Mouse (Mus musculus): ENCODE measurements at regions not wholly inside any gene's neighbourhood (a gene's known extent, or its start where the extent isn't known, plus 50 kb on each side); places are given as distances from the start of the nearest gene placed in this dataset.

DNA sequence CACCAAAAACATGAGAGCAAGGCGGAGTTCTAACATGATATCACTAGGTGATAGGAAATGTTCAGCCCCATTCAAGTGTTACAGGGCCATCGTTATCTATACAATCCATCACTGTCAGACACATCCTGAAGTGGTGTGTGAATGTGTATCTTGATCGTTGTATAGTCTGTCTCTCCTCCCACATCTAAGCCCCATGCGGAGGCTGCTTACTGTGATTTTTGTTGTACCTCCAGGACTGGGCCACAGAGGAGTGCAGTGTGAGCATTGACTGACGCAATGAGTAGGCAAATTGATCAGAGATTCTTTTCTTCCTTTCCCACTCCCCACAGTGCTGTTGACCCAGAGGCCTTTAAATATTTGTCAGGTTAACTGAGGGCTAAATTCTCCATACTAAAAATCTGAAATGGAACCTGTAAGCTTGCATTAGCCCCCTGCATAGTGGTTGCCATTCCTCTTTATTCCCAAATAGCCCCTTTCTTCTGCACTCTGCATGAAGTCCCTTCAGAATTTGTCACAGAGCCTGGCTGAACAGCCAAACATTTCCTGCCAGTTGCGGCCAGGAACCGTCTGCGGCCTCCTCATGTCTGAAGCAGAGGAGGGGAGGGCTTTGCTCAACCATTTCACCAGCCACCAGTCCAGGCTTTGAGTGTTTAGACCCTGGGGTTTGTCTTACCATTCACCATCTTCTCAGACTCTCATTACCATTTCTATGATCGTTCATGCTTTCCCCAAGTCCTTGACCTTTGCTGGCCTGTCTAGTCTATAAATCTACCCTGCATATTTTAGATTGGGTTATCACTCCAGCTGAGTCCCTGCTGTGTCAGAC, 119.3 kb downstream of the Ttc8 start:
- DNase-seq, result no peak

DNA sequence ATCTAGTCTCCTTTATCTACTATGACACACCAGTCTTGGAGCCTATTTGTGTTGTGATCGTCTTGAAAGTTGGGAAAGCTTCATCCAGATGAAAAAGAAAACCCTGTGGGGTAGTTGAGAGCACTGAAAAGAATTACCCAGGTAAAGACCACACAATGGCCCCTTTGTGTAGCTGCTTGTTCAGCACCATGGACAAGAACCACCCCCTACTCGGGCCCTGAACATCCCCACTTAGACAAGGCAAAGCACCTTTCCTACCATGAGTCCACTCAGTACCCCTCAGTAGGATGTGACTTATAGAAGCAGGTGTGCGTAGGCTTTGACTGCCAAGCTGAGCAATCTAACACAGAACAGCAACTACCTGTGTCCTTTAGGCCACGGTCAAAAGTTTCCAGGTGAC, 121.2 kb downstream of the Ttc8 start:
- DNase-seq, result peak; percentile 17

DNA sequence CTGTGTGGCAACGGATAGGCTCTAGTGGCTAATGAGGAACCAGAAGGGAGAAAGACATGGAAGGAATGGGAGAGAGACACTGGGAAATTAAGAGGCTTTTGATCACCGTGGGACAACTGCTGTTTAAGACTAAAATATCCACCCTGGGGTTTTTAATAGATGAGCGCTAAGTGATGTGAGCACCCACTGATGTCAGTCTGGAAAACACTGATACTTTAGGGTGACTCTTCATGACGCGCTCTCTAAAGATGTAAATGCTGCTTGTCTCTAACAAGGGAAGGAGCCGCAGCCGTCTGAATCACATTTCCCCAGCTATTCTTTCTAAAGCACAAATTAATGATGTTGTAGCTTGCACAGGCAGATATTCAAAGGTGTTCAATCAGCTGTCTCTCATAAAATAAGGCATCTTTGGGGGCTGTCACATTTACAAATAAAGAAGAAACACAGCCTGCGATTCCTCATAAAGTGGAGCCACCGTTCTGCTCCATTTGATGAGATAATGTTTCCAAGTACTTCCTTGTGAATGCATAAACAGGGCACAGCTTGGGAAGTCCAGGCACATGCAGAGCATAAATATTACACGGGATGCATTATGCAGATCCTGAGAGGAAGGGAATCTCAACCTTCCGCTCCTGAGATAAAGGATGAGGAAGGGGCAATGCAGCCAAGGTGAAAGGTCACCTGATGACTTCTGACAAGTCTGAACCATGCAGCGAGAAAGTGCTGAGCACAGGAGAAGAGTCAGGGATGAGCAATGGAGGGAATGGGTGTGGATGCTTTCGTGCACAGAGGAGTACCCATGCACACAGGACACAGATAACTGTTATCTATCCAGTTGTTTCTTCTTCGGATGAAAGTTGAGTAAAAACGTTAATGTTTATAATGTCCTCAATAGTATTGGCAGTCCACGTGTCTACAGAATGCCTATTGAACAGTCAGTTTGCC, 122.8 kb downstream of the Ttc8 start:
- no peak for DNase-seq

DNA sequence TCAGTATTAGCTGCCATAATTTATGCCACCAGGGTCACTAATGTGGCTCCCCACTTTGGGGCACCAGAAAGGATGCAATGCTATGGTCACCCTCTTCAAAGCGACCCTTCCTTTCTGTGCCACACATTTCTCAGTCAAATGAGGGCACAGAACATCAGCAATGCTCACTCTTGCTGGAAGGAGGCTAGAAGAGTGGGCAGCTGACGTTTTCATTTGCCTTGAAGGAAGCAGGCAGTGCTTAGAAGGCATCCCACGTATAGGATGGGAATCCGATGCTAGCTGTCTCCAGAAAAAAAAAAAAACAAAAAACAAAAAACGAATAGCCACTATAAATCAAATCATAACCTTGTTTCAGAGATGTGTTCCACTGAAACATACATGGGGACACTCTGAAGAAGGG, 124.1 kb downstream of the Ttc8 start:
- no peak for DNase-seq

DNA sequence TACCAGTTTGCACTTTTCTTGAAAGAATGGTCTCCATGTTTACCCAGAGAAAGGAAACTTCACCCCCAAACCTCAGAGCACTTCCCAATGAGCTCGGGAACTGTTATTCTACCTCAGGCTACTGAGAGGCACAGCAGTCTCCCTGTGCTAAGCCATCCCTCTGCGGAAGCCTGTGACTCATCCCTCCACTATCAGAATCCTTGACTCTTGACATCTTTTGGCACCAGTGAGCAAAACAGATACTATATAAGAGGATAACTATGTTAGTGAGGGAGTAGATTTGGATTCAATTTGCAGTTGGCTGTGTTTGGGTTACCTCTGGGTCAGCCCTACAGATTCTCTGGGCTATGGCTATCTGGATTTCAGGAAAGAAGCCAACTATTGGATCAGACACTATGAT, 130.1 kb downstream of the Ttc8 start:
- DNase-seq, result no peak

DNA sequence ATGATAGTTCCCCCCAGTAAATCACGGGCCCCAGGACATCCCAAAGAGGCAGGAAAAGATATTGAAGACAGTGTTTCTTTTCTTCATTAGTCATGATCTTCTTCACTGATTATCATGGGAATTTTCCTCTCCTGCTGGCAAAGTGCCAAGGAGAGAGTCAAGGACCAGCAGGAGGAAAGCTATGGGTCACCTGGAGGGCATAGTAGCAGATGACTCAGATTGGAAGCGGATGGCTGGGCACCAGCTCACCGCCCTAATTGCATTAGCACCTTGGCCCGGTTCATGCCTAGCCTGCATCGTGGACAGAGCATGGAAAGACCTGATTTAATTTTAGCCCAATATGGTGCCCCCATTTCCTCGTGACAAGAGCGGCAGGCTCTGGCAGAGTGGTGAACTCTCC, 132.2 kb downstream of the Ttc8 start:
- DNase-seq, result peak; percentile 43

DNA sequence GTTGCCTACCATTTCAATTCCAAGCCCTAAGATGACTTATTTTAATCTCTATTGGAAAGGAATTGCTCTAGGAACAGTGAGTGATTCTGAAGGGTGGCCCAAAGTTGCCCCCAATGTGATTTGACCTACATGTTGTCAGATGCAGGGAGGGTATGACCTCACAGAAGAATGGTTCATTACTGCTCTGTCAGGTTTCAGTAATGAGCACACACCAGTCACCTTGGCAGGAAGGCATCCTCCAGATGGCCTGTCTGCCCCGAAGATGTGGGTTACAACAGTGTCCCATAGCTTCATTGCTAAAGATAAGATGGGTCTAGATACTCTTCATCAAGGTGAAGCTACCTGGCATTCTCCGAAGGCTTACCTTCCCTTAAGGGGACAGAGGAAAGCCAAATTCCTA, 137.1 kb downstream of the Ttc8 start:
- DNase-seq, result no peak

DNA sequence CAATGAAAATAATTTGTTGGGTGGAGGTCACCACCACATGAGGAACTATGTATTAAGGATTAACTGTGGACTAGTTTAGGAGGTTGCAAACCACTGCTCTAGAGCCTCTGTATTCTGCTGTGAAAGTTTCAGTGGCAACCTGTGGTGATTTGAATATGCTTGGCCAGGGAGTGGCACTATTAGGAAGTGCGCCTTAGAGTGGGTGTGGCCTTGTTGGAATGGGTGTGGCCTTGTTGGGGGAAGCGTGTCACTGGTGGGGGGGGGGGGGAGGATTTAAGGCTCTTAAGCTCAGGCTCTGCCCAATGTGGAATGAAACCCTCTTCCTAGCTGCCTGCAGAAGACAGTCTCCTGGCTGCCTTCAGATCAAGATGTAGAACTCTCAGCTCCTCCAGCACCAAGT, 138.5 kb downstream of the Ttc8 start:
- no peak for DNase-seq

DNA sequence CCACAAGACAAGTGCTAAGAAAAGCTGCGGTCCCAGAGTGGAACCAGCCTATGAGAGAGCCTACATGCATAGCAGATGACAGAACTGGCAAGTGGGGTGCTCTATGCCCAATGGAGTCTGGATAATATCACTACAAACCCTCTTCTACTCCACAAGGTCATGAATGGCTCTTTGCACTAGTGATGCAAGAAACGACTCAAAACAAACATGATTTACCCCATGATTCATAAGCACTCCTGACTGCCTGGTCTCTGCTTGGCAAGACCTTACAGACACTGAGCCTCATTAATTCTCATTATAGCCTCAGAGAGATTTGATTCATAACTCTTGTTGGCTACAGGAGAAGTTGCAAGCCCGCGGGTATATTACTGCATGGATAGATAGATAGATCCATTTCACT, 139.1 kb downstream of the Ttc8 start:
- no peak for DNase-seq

DNA sequence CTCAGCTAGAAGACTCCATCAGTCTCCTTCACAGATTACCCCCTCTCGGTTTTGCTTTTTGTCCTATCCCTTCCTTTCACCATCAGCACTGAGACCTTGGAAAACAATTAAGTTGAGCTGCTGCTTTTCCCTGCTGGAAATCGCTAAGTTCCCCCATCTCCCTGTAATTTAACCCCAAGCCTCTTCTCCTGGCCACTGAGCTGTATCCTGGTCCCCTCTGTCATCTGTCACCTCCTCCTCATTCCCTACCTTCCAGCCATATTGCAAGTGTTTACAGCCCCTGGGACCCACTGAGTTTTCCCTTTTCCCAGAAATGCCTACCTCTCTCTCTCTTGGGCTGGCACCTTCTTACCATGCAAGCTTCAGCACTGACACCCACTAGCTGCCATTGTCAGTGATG, 140.3 kb downstream of the Ttc8 start:
- DNase-seq, result no peak

DNA sequence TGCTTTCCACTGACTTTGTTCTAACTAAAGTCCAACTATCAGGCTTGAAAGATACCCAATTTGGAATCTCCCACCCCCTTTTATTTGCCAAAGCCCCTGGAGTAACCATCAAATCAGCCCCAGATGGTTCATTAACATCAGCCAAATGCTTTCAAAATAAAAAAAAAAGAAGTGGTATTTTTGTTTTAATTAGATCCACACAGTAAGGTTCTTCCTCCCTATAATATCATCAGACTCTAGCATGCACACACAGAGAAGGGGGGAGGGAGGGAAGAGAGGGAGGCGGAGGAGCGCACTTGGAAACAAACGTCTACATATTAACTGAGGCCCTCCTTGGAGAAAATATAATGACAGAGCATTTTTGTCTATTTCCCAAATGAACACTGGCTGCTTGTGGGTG, 143.1 kb downstream of the Ttc8 start:
- no peak for DNase-seq

DNA sequence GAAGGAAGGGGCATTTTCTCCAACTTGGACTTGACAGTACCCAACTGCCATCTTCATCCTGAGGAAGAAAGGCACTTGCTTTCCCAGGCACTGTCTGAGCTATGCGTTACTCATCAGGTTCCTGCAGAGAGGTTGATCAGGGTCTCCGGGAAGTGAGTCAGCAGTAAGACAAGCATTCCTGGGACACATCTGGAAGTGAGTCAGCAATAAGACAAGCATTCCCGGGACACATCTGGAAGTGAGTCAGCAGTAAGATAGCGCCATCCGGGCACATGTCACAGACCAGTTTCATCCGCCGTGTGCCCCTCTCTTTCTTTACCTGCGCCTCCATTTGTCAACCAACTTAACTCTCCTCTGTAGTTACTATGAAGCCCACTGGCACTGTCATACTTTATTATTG, 143.5 kb downstream of the Ttc8 start:
- no peak for DNase-seq

DNA sequence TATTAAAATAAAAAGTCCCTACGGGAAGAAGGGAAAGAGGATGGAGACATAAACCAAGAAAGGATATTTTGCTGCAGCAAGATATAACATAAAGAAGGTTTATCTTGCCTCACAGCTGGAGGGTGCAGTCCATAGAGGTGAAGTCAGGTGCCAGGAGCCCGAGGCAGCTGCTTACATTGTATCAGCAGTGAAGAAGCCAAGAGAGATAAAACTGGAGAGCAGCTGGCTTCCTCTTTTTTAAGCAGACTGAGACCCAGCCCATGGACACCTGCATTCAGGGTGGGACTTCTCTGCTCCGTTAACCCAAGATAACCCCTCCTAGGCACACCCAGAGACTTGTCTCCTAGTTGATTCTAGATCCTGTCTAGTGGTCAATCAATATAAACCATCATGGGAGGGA, 147.6 kb downstream of the Ttc8 start:
- DNase-seq, result no peak

DNA sequence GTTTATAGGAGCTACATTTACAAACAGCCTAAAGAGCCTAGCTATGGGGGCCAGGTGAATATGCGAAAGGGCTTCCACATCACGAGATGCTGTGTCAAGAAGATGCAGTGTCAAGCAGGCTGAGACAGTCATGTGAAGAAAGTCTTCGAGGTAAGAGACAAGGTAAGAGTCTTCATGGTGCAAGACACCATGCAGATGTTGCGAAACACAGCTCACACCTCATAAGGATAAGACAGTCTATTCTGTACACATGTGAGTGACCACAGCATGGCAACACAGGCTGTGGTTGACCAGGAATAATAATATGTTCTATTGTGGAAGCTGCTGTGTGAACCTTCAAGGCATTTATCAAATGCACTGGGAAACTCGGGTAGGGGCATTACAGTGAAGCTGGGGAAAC, 153.4 kb downstream of the Ttc8 start:
- no peak for DNase-seq

DNA sequence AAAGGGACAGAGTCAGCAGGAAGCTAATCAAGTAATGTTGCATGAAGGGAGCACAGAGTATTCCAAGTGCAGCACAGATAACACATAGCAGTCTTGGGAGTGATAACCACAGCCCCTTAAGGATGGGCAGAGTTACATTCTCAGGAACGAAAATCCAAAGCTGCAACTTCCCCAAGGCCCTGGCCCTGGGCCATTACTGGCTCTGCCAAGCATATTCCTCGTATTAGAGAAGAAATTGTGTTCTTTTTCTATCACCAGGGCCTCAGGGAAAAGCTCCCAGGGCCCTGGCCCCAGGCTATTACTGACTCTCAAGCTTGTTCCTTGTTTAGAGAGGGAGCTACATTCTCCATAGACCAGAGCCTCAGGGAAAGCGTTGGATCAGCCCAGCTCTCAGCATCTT, 157.0 kb downstream of the Ttc8 start:
- DNase-seq, result no peak

DNA sequence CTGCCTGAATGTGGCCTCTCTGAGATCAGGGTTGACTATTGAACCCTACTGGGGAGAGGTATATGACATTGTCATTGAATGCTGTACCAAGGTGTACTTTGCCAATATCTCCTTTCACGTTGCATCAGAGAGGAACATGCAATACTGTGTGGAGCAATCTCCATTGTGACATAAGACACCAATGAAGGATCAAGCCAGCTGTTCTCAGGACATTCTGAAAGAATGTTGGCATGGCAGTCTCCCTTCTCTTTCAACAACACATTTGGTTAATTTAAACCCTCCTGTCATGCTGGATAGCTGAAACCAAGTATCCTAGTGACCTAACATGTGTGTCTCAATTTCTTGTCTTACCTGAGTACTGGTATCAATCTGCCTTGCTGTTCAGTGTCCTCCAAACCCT, 159.5 kb downstream of the Ttc8 start:
- DNase-seq, result no peak

DNA sequence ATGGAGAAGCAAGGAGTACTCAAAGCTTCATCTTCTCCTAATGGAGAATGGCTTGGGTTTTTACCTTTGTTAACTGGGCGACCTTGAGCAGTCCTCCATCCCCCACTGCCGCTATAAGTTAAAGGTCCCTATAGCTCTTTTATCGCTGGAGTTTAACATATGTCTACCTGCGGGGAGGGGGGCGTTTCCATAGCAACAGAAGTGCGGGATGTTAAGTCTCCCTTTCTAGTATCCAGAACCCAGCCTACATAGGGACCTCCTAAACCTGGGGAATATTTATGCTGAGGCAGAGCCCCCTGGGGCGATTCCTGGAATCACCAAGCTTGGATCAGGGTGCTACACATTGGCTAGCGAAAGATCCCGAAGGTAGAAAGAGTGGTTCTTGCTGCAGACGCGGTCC, 163.2 kb downstream of the Ttc8 start:
- no peak for DNase-seq

DNA sequence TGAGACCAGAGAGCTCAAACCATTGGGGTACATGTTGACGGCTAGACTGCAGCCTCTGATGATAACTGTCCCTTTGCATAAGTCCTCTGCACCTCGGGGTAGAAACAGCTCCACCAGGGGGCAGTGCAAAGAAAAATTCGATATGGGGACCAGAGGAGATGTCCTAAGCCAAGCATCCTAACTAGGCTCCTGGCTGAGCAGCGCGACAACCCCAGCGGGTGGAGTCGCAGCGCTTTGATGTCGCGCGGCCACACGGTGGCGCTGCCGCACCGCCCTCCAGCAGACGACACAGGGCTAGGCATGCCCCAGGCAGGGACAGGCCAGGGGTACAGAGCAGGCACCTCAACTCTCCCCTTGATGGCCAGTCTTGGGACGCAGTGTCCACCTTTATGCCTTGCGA, 163.8 kb downstream of the Ttc8 start:
- peak; percentile 90 for DNase-seq

DNA sequence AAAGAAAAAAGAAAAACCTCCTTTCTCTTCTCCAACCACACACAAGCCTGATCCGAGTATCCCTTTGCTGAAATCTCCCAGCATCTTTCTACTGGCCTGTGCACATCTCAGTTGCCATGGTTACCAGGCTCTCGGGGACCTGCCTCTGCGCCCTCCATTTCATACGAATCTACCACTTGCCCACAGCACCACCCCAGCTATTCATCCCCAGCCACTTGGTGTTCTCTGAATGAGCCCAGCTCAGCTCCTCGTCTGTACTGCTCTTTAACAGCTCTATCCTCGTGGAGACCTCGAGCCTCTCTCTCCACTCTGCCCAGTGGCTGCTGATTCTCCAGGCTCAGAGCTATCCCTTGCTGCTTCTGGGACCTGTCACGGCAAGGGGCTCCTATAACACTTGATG, 166.9 kb downstream of the Ttc8 start:
- DNase-seq, result no peak

DNA sequence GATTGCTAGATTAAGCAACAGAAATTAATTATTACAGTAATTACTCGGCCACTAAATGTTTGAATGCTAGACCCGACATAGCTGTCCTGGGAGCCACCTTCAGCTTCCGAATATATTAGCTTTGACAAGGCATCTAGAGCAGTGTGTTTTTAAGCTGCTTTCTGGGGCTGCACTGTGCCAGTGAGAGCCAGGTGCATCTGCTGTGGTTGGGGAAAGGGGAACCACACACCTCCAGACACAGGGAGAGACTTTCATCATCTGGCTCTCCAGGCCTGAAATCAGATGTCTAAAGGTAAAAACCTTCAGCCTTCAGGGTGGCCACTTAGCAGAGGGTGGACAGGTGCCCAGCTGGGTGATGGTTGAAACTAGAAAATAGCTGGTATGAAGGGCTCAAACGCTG, 171.4 kb downstream of the Ttc8 start:
- DNase-seq, result no peak

DNA sequence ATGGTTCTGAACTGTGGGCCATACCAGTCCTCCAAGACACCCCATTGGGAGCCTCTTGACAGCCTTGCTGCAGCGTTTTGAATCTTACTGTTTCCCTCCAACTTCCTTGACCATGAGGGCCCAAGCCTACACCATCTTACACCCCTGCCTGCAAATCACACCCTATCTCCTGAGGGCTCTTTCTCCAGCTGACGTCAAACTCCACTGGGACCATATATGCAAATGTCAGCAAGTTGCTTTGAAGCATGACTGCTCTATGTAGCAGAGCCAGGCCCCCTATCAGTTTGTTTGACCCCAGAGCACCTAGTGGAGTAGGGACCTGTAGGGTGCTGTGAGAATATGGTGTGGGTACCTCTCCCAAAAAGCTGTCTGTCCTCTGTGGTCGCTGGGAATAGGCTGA, 172.8 kb downstream of the Ttc8 start:
- DNase-seq, result no peak

DNA sequence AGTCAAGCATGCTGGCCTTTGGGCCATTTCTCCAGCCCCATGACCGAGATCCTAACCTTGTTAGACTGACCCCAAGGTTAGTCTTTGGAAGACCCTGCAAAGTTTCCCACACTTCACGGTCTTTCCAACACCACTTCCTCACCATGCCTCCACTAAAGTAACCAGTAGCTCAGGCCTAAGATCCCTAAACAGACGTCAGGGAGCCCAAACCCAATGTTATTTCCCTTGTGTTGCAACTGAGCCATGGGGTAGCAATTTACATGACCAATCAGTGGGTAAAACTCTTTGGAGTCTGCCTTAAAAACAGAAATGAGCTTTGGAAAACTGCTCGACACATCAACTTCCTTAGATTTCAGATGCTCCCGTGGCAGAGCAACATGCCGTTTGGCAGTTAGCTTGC, 173.6 kb downstream of the Ttc8 start:
- DNase-seq, result no peak

DNA sequence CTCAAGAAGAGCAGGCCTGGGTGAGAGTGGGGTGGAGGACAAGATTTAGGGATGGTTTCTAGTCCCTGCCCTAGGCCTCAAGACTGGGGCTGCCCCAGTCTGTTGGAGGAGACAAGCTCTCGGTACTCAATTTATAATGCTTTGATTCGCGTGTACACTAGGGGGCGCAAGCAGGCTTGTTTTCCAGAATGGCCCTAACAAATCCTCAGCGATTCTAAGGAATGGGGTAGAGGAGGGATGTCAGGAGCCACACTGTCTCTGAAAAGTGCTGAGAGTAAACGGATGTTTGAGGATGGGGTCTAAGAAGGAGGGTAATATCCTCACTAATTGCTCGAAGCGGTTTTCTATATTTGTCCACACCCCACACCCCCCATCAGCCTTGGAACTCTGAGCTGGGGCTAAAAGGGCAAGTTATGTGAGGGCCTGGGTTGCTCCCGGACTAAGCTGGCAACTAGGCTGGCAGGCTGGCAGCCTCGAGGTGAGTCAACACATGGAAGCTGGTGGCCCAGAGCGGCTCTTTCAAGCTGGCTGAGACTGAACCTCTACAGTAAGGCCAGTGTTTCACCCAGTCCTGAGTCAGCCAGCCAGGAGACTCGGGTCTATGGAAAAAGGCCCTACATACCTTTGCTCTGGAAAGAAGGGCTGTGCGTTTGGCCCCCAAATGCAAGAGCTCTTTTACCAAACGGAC, 176.7 kb downstream of the Ttc8 start:
- DNase-seq, result peak; percentile 91

DNA sequence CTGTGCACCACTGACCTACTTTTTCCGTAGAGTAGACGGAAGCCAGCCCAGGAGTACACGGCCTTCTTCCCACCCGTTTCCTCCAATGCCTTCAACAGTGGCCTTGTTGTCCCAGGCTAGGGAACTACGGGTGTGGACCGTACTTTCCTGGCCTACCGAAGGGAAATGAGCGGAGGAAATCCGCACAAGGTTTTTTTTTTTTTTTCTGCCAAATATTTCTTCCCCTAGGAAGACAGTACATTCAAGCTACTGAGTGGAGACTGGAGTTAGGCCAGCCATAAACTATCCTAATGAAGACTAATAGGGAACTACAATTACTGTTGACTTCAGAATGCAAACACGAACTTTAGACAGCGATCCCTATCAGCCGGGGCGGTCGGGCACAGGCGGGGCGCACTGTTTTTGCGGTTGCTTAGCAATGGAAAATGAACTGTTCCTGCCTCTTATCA, 177.3 kb downstream of the Ttc8 start:
- DNase-seq, result peak; percentile 38

All from kidney, postnatal 10 days (tissue).